Mouse (Mus musculus): Measurements from ENCODE around the gene Oaz2.

DNA sequence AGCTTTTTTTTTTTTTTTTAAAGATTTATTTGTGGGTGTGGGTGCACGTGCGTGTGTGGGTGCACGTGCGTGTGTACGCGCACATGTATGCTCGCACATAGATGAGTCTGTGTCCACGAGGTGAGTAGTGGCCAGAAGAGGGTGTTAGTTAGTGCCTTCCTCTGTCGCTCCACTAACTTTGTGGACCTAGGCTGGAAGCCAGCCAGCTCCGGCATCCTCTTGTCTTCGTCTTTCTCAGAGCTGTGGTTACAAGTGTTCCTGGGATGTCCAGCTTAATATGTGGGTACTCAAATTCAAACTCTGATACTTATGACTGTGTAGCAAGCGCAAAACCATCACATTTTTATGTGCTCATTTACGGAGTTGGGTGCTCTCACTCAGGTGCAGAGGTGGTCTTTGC is 19.1 kb upstream of the Oaz2 start:
- TF ChIP-seq CTCF (IDR thresholded peaks at IDR 0.05; ENCODE audit: low read depth) (no peak), EP300 (IDR thresholded peaks at IDR 0.05; ENCODE audit: low read depth) (no peak)
